7 mouse cellular contexts compared by ENCODE assay signal in the genomic region with DNA sequence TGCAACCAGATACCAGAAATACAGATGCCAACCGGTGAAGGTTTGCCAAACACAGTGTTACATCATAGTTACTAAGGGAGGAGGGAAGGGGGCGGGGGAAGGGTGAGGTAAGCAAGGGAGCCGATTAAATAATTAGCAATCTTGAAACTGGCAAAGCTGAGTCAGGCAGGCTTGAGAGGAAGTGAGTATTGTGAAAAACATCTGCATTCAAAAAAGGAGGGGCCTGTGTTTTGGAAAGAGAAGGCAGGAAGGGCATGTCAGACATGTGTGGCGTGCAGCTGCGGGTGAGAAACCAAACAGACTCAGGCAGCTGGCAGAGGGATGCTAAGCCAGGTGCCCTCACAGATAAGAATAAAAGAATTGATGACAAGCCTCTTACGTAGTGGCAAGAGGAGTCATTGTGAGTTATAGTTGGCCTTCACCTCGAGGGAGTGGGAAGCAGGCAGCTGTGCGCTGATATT. TPM values are rescaled to one million over a fixed set of nuclear protein-coding genes. Genes with fewer than 3 reads are reported as not detected.
A peak's percentile ranks its signal among the peaks of the same experiment; 100 is the strongest.
DNase-seq lines count a peak whose midpoint lies in the region; ATAC-seq lines count a peak whose summit lies in the region.

No protein-coding gene starts in this region.

- WGBS in forebrain, embryonic 15.5 days, result 63% methylated on average over 8 of the region's 8 CpGs
- 69% methylated on average over 8 of the region's 8 CpGs for WGBS in hindbrain, embryonic 10.5 days

- H3K9ac ChIP-seq in forebrain, embryonic 15.5 days (replicated peaks), result no peak overlapping the region

- no peak overlapping the region for H3K4me2 ChIP-seq in forebrain, embryonic 15.5 days (replicated peaks)

- H3K9me3 ChIP-seq in forebrain, embryonic 15.5 days, result no peaks in the 10 kb centered on the region
- H3K9me3 ChIP-seq in hindbrain, embryonic 10.5 days, result no peaks in the 10 kb centered on the region

- peak; percentile 74 to 79 for DNase-seq in CD8-positive naive resting alpha-beta T cell, adult 2 months (ENCODE audit: low read depth in 2 of 2, low spot score in 2 of 2)
- DNase-seq in adrenal gland, adult 8-10 months, result peak; percentile 46
- peak; percentile 75 for DNase-seq in kidney, adult 9 months
- DNase-seq in skeletal muscle tissue, adult 2 months (ENCODE audit: low read depth, low spot score), result peak; percentile 52
- no peak for DNase-seq in hindbrain, embryonic 10.5 days (ENCODE audit: low spot score)

- peaks cover 13% of the 10 kb centered on the region for H3K4me1 ChIP-seq in forebrain, embryonic 15.5 days
- H3K4me1 ChIP-seq in hindbrain, embryonic 10.5 days (replicated peaks), result peaks cover 16% of the 10 kb centered on the region

- no peak overlapping the region for H3K27ac ChIP-seq in forebrain, embryonic 15.5 days (replicated peaks)
- no peak overlapping the region for H3K27ac ChIP-seq in hindbrain, embryonic 10.5 days

- no peaks in the 10 kb centered on the region for H3K27me3 ChIP-seq in forebrain, embryonic 15.5 days
- H3K27me3 ChIP-seq in hindbrain, embryonic 10.5 days (ENCODE audit: insufficient read depth, poor library complexity, severe bottlenecking), result no peaks in the 10 kb centered on the region

- H3K36me3 ChIP-seq in forebrain, embryonic 15.5 days, result 0 out of 2 replicates have a peak, but pooled peaks cover 4% of the 10 kb centered on the region
- peaks cover 10% of the 10 kb centered on the region for H3K36me3 ChIP-seq in hindbrain, embryonic 10.5 days

- no peak for ATAC-seq in forebrain, embryonic 15.5 days (replicated peaks)
- no peak for ATAC-seq in frontal cortex, adult (ENCODE audit: low TSS enrichment)

- H3K4me3 ChIP-seq in forebrain, embryonic 15.5 days, result no peak overlapping the region
- no peak overlapping the region for H3K4me3 ChIP-seq in hindbrain, embryonic 10.5 days

RNA-seq across cellular contexts. Expression of a gene that starts 2.4 kb away (rescaled TPM):
- 10 to 100 TPM; 20.2 to 31.5 (median 26.1) TPM for total RNA-seq in adrenal gland, adult 8-10 months (2022)
- polyA plus RNA-seq in forebrain, embryonic 15.5 days (2015; fragmentation: Nextera tagmentation; extraction: Ambion mirVana), result 49.9 and 51.4 TPM in 2 replicates
- 34.7 and 36.3 TPM in 2 replicates for polyA plus RNA-seq in hindbrain, embryonic 10.5 days (2016; fragmentation: Nextera tagmentation; extraction: Ambion mirVana)

RNA-seq across cellular contexts. Expression of a gene that starts 10.7 kb away (rescaled TPM):
- total RNA-seq in adrenal gland, adult 8-10 months (2022), result under 1 TPM; 0.17 to 0.46 (median 0.30) TPM
- 0.09 and 0.20 TPM in 2 replicates for polyA plus RNA-seq in forebrain, embryonic 15.5 days (2015; fragmentation: Nextera tagmentation; extraction: Ambion mirVana)
- 0.34 and 0.81 TPM in 2 replicates for polyA plus RNA-seq in hindbrain, embryonic 10.5 days (2016; fragmentation: Nextera tagmentation; extraction: Ambion mirVana)

RNA-seq across cellular contexts. Expression of a gene that starts 21.0 kb away (rescaled TPM):
- 10 to 100 TPM; 67.5 to 76.9 (median 71.0) TPM for total RNA-seq in adrenal gland, adult 8-10 months (2022)
- polyA plus RNA-seq in forebrain, embryonic 15.5 days (2015; fragmentation: Nextera tagmentation; extraction: Ambion mirVana), result 77.1 and 82.7 TPM in 2 replicates
- polyA plus RNA-seq in hindbrain, embryonic 10.5 days (2016; fragmentation: Nextera tagmentation; extraction: Ambion mirVana), result 68.5 and 73.8 TPM in 2 replicates

RNA-seq across cellular contexts. Expression of a gene that starts 21.1 kb away (rescaled TPM):
- total RNA-seq in adrenal gland, adult 8-10 months (2022), result 10 to 100 TPM; 17.7 to 20.5 (median 19.1) TPM
- polyA plus RNA-seq in forebrain, embryonic 15.5 days (2015; fragmentation: Nextera tagmentation; extraction: Ambion mirVana), result 39.7 and 41.4 TPM in 2 replicates
- 53.3 and 56.5 TPM in 2 replicates for polyA plus RNA-seq in hindbrain, embryonic 10.5 days (2016; fragmentation: Nextera tagmentation; extraction: Ambion mirVana)

RNA-seq across cellular contexts. Expression of a gene that starts 33.8 kb away (rescaled TPM):
- under 1 TPM in 2 of 4 experiments, not detected in 2; 0.31 to 0.49 TPM for total RNA-seq in adrenal gland, adult 8-10 months (2022)
- polyA plus RNA-seq in forebrain, embryonic 15.5 days (2015; fragmentation: Nextera tagmentation; extraction: Ambion mirVana), result 0.15 and 0.29 TPM in 2 replicates
- polyA plus RNA-seq in hindbrain, embryonic 10.5 days (2016; fragmentation: Nextera tagmentation; extraction: Ambion mirVana), result 0.17 TPM in 1 of 2 replicates, not detected in the other
